Mouse (Mus musculus) retina, postnatal 1 day (tissue): Measurements from ENCODE around the gene Myct1.
A peak's percentile ranks its signal among the peaks of the same experiment; 100 is the strongest.

Experiments used
- DNase-seq: peaks from one replicate; pipeline ENCODE4 v3.0.0-alpha.2; 2012

Gene Myct1

DNA sequence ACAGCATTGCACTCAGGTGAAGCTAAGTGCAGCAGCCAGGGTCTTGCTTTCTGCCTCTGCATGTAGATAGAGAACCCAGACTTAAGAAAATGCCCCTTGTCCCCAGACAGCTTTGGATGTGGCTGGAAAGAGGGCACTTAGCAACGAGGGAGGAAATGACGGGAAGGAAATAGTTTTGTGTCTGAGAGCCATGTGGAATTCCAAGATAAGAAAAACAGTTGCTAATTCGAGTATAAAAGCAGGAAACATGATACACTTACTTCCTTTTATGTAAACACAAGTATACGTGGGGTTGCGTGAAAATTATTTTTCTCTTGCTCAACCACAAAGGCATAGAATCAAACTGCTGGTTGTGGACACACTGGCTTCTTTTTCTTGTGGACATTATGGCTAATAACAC, at the start of gene Myct1:
TSS of gene Myct1 (plus strand) at position 312 of the 400 bp plus-strand sequence.
- no peak for DNase-seq

DNA sequence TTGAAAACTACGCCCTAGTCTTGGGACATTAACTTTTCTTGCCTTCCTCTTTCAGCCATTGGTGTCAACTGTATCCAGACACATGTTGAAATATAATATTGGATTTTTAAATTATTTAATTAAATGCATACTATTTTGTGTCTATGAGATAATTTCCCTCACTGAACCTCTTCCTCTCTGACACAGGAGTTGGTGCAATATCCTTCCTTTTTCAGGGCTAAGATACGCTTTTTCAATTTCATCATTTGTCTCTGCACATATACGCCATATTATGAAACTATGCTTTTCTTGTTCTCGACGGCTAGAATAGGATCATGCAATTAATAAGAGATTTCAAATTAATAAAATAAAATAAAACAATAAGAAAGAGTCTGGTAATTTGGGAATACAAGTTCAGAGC, 47.1 kb upstream of the Myct1 start:
- no peak for DNase-seq

DNA sequence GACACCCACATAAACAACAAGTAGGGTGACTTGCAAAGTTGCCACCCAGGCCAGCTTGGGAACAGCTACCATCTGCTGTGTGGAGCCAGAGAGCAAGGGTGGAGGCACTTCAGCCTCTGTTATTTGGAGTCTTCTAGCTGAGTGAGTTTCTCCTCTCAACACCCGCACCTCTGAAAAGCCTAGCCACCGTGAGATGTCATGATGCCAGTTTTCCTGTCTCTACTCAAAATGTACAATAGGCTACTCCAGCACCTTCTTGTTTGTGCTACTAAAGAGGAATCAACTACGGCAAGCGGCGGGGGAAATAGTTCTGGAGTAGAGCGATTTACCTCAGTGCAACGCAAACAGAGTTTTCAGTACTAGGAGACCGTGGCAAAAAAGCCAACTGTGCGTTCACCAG, 45.8 kb upstream of the Myct1 start:
- DNase-seq: no peak

GRCm38 (mm10) chr10:5548651-5549050, 44.9 kb upstream of the Myct1 start:
- DNase-seq: no peak

DNA sequence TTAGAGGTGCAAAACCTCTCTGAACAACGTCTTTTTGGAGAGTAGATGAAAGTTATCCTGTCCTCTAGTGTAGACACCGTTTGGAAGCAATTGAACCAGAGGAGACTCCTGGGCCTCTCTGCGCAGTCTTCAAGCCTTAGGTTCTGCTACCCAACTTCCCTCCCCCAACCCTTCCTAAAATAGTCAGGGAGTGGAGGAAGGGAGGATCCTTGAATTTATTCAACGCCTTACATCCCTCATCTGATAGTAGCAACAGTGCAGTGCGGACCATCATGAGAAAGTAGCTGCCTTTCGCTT, 43.8 kb upstream of the Myct1 start:
- no peak for DNase-seq

DNA sequence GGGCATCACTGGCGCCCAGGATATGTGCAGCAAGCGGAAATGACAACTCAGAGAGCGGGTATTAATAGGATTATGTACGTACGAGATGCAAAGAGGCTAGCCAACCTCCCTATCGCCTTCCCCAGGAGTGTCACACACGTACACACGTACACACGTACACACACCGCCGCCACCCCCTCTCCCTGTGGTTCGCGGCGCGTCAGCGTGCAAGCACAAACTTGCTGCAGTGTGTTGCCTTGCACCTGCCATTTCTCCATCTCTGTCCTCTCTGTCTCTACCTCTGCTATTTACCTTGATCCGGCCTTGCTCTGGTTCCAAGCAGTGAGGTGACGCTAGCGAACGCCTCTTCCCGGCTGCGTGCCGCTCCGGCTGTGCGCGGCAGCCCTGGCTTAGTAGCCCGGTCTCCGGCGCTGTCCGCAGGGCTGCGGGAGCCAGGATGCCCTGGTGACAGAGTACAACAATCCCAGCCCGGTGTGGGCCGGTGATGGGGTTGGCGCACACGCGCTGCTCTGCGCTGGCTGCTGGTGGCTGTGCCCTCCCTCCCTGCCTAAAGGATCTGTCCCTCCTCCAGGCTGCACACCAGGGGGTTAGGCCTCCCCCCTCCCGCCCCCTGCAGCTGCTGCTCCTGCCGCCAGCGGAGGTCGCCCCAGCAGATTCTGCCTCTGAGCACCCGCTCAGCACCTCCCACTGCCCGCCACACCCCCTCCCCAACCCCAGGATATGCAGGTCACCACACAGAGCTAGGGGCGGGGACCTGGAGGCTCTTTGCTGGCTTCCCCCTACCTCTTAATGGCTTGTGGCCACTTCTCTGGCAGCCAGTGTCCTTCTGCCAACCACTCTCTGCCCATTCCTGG, 43.2 kb upstream of the Myct1 start:
- peak; percentile 88 for DNase-seq

DNA sequence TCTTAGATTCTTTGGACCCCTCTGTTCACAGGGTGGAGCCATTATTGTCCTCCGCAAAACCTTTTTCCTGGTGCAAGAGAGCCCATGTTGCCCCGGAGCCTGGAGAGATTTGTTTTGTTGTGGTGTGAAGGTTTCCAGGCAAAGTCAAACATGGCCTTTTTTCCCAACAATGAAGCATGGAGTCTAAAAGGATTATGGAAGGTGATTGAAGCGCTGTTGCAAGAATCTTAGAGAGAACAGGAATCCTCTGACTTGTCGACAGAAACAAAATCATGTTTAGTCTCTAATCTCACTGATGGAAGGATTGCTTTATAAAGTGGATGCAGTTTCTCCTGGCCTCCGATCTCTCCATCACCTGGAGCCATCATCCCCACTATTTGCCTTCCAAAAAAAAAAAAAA, 42.2 kb upstream of the Myct1 start, which contains the start of gene Syne1:
TSS of gene Syne1 (minus strand) at position 101 of the 400 bp plus-strand sequence.
- DNase-seq: no peak

DNA sequence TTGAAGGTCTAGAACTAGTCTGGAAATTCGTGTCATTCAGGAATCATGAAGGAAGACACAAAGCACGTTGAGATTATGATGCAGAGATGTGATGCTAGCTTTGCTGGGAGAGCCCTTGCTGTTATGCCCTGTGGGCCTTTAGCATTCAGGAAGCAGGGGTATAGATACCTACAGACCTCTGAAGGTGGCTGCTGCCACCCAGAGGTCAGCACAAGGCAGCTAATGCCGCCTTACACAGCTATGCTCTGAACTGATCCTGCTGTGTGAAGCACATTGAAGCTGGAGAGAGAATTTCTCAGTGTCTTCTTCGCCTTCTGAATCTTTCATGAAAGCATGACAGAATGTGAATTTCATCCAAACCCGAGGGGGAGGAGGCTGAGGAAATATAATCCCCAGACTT, 38.6 kb upstream of the Myct1 start:
- peak; percentile 55 for DNase-seq

GRCm38 (mm10) chr10:5558808-5559207, 34.8 kb upstream of the Myct1 start:
- no peak for DNase-seq

GRCm38 (mm10) chr10:5560526-5560925, 33.0 kb upstream of the Myct1 start:
- no peak for DNase-seq

DNA sequence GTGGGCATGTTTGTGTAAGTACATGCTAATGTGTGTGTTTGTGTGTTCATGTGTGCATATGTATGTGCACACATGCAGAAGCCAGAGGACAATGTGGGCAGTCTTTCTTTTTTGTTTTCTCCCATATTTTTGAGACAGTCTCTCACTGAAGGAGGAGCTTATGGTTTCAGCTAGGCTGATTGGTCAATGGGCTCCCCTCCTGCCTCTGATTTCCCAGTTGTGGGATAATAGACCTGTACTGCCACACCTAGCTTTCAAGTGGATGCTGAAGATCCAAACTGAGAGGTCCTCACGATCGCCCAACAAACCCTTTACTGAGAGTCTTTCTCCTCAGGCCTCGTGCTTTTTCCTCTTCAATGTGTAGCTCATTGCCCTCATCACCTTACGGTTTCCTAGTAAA, 31.9 kb upstream of the Myct1 start:
- DNase-seq: no peak

GRCm38 (mm10) chr10:5568991-5569390, 24.6 kb upstream of the Myct1 start:
- DNase-seq: no peak

GRCm38 (mm10) chr10:5570059-5570458, 23.5 kb upstream of the Myct1 start:
- no peak for DNase-seq

GRCm38 (mm10) chr10:5571332-5571731, 22.2 kb upstream of the Myct1 start:
- DNase-seq: no peak

DNA sequence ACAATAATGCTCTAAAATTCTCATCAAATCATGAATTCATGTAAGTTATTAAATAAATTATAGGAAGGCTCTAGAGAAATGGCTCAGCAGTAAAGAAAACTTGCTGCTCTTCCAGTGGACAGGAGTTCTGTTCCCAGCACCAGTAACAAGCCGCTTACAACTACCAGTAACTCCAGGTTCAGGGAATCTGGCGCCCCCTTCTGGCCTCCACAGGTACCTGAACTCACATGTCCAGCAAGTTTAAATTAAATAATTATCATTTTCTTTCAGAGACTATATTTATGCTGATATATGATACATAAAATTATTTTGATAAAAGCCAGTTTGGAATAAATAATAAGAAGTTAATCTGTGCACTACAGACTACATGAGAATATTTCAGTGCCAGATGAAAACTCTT, 20.2 kb upstream of the Myct1 start:
- DNase-seq: no peak

- DNase-seq: no peak
Measured at GRCm38 (mm10) chr10:5591061-5591460, 2.5 kb upstream of the Myct1 start.

DNA sequence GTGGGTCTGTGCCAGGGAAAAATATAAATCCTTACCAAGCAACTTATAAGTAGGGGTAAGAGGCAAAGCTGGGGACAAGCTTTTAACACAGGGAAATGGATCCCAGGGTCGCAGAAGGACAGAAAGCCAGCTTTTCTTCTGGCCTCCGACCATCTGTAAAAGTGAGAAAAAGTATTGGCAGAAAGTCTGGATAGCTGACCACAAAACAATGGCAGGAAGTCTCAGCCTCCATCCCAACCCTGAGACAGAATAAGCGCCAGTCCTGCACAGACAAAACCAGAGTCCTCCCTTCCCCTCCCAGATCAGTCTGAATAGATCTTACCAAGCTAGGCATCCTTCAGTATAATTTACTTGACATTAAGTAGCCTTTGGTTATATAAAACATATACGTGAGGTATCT, 1.6 kb upstream of the Myct1 start:
- DNase-seq: no peak

- DNase-seq: no peak
Measured at GRCm38 (mm10) chr10:5594457-5594856, 882 bp downstream of the Myct1 start.

DNA sequence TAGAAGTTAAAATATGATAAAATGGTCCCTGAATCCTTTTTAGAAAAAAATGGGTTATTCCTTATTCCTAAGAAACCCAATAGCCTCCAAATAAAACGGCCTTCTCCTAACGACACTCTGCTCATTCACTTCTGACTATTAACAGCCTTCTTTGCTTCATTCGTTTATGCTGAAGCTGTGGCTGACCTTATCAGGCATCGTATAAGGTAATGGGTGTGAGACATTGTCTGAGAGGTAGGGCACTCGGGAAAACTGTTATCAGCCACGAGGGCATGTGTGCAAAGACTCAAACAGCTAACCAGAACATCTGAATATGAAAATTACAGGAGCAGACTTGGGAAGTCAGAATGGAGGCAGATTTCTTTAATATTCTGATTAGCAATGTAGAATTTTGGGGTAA, 3.0 kb downstream of the Myct1 start:
- DNase-seq: no peak

GRCm38 (mm10) chr10:5600123-5600522, 6.5 kb downstream of the Myct1 start:
- peak; percentile 81 for DNase-seq

DNA sequence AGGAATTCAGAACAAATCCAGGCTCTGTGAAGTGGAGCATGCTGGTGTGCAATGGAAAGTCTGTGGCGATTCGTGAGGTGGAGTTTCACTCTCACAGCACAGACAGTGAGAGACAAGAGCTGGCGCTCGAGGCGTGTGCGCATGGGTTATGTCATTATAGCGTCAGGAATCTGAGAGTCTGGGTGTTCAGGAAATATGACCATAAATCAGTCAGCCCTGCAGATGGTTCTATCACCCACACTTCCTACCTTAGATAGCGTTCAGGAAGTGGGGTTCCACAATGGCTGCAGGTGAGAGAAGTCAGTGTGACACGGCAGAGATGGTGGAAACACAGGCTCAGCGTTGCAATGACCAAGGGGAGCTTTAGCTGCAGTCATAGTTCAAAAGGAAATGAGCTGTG, 9.9 kb downstream of the Myct1 start:
- DNase-seq: no peak

DNA sequence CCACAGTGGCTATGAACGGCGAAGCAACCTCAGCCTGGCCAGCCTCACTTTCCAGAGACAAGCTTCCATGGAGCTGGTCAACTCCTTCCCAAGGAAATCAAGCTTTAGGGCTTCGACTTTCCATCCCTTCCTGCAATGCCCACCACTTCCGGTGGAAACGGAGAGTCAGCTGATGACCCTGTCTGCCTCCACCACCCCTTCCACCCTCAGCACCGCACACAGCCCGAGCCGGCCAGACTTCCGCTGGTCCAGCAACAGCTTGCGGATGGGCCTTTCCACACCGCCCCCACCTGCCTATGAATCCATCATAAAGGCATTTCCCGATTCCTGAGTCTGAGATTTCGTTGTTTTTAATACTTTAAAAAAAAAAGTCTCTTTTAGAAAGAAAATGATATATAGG, 10.8 kb downstream of the Myct1 start:
- no peak for DNase-seq

DNA sequence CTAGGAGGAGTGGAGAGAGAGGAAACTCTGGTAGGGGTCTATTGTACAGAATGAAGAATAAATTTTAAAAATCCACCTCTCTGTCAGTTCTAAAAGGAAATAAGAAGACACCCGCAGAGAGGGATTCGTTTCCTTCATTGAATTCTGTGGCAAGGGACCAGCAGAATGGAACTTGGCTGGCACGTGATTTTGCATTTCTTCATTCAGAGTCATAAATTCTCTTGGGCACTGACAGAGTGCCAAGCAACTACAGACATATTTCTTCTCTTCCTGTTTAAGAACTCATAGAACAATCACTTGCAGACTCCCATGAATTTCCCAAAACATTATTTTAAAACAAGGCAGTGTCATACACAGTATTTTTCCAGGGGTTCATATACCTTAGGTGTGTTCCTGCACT, 15.3 kb downstream of the Myct1 start:
- no peak for DNase-seq

- DNase-seq: peak; percentile 12
Measured at GRCm38 (mm10) chr10:5615186-5616040, 21.8 kb downstream of the Myct1 start.
